Mouse (Mus musculus) pancreas, adult 10 weeks (tissue): ENCODE data around the gene Cnpy3. TPM values are rescaled to one million over a fixed set of nuclear protein-coding genes. Genes with fewer than 3 reads are reported as not detected.

Experiments used
- polyA plus RNA-seq: library from polyadenylated mRNA; stranded (reverse); fragments of 350-450 nt; fragmentation: Illumina TruSeq; extraction: RNeasy Lipid Tissue Mini Kit (QIAGEN cat#74804); gene quantifications from one replicate; pipeline ENCODE4 v1.2.3, GENCODE M21; 2015; ENCODE audit warnings: low read depth, low replicate concordance; ENCODE audit not compliant: insufficient read depth

Gene Cnpy3
- 16.6 TPM for polyA plus RNA-seq

GRCm38 (mm10) chr17:46751794-46752556 lies at the start of gene Cnpy3:
Cnpy3 (minus strand) TSS chr17:46752214.

GRCm38 (mm10) chr17:46782341-46783221 lies 30.6 kb upstream of the Cnpy3 start, which contains the start of gene Rpl7l1:
Rpl7l1 (minus strand) TSS chr17:46782672.

GRCm38 (mm10) chr17:46772404-46773277 lies 20.6 kb upstream of the Cnpy3 start, which contains the start of gene 2310039H08Rik:
2310039H08Rik (plus strand) TSS chr17:46772635.

GRCm38 (mm10) chr17:46763544-46763943 lies 11.5 kb upstream of the Cnpy3 start, which contains the start of gene Ptcra:
Ptcra (minus strand) TSS chr17:46763712.

GRCm38 (mm10) chr17:46728904-46729318 lies 23.1 kb downstream of the Cnpy3 start, which contains the start of gene Gnmt:
Gnmt (minus strand) TSS chr17:46729168.

GRCm38 (mm10) chr17:46710959-46711597 lies 40.9 kb downstream of the Cnpy3 start, which contains the start of gene Pex6:
Pex6 (plus strand) TSS chr17:46711463.

DNA sequence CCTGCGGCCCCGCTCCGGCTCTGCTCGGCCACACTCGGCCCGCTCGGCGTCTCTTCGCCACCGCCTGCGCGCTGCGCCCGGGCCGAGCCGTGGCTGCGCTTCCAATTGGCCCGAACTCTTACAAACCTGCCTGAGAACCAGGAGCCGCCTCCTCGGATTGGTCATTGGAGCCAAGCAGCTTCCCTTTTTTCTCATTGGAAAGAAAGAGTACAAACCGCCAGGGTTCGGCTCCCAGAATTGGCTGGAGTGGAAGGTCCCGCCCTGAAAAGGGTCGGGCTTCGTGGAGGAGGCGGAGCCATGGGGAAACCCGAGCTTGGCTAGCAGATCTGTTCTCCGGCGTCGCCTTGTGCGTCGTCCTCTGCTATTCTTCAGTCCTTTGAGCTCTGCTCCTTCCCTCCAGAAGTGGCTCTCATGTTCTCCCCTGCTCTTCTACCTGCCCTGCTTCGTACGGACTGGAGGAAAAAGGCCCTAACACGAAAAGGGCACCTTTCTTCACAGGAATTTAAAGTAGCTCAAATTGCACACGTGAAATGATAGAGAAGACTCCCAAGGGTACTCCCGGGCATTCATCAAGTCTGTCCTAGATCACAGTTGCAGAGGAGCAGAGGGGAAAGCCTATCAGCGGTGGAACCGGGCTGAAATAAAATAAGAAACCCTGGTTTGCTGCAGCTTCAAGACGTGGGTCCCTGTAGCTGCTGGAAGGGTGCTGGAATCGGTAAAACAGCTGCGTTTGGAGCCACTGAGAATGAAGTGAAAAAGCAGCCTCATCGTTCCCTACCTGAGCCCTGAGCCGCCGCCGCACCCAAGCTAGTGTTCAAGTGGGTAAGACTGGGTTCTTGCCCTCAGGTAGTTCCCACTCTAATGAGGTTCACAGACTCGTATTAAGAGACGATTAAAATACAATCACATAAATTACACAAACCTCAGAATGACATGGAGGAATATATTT lies 46.9 kb downstream of the Cnpy3 start, which contains the start of gene Ppp2r5d:
TSS of gene Ppp2r5d (minus strand) at position 225 of the 949 bp plus-strand sequence.

Other genes starting within 250 kb of the Cnpy3 start
- gene Cul9, start 205.8 kb downstream of the Cnpy3 start, polyA plus RNA-seq: 5.5 TPM
- 9.9 TPM for gene Srf, start 196.0 kb downstream of the Cnpy3 start, polyA plus RNA-seq
- 5.2 TPM for gene Ptk7, start 122.7 kb downstream of the Cnpy3 start, polyA plus RNA-seq
- gene Klc4, start 106.2 kb downstream of the Cnpy3 start, polyA plus RNA-seq: 6.9 TPM
- gene Mrpl2, start 106.0 kb downstream of the Cnpy3 start, polyA plus RNA-seq: 28.6 TPM
- 12.1 TPM for gene Cul7, start 101.9 kb downstream of the Cnpy3 start, polyA plus RNA-seq
- gene Rrp36, start 77.9 kb downstream of the Cnpy3 start, polyA plus RNA-seq: 5.5 TPM
- gene Mea1, start 73.4 kb downstream of the Cnpy3 start, polyA plus RNA-seq: 20.0 TPM
- gene Klhdc3, start 71.3 kb downstream of the Cnpy3 start, polyA plus RNA-seq: 14.0 TPM
- gene Ppp2r5d, start 47.1 kb downstream of the Cnpy3 start, polyA plus RNA-seq: 12.1 TPM
- gene Pex6, start 40.8 kb downstream of the Cnpy3 start, polyA plus RNA-seq: 13.1 TPM
- gene Gnmt, start 23.0 kb downstream of the Cnpy3 start, polyA plus RNA-seq: 55.2 TPM
- gene Ptcra, start 11.5 kb upstream of the Cnpy3 start, polyA plus RNA-seq: not detected
- 17.3 TPM for gene 2310039H08Rik, start 20.4 kb upstream of the Cnpy3 start, polyA plus RNA-seq
- 13.0 TPM for gene Rpl7l1, start 30.5 kb upstream of the Cnpy3 start, polyA plus RNA-seq
- 4.3 TPM for gene Bicral, start 106.3 kb upstream of the Cnpy3 start, polyA plus RNA-seq
- 5.2 TPM for gene Tbcc, start 138.5 kb upstream of the Cnpy3 start, polyA plus RNA-seq
- not detected for gene Prph2, start 158.2 kb upstream of the Cnpy3 start, polyA plus RNA-seq